Mouse (Mus musculus): ENCODE data around the gene Itfg2.
"Not testable (repeated sequence)": the region's sequence is repeated elsewhere in the genome, so short reads cannot be mapped to it uniquely, and the experiment has no call there.

The Itfg2 gene

DNA sequence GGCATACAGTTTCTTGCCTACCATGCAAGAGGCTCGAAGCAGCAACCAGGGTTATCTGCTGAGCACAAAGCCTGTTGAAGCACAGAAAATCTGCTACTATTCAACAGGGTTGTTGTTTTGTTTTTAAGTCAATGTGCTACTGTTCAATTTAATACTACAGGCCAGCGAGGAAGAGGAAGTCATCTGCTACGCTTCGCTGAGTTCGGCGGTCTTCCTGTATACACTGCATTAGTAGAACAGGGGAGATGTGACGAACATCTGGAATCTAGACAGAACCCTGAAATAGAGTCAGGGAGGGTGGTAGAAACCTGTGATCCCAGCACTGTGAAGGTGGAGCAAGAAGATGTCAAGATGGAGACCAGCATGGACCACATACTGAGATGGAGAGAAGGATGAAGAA is 41.0 kb downstream of the Itfg2 start:
- no peak for DNase-seq (ENCODE audit: low spot score in 2 of 2)

DNA sequence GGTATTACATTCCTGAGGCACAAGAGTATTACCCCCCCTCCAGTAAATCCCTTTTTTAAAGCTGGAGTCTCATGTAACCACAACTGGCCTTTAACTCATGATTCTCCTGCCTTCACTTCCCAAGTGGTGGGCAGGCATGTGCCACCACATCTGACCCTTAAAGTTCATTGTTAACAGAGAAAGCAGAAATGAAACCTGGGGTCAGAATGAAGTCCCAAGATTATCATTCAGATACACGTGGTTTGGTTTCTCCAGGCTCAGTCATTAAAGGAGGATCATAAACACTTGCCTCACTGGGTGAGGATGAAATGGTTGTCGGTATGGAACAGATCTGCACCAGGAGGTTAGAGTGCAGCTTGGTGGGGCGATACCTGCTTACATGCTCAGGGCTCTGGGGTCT is 43.5 kb downstream of the Itfg2 start:
- no peak for DNase-seq (ENCODE audit: low spot score in 2 of 2)

DNA sequence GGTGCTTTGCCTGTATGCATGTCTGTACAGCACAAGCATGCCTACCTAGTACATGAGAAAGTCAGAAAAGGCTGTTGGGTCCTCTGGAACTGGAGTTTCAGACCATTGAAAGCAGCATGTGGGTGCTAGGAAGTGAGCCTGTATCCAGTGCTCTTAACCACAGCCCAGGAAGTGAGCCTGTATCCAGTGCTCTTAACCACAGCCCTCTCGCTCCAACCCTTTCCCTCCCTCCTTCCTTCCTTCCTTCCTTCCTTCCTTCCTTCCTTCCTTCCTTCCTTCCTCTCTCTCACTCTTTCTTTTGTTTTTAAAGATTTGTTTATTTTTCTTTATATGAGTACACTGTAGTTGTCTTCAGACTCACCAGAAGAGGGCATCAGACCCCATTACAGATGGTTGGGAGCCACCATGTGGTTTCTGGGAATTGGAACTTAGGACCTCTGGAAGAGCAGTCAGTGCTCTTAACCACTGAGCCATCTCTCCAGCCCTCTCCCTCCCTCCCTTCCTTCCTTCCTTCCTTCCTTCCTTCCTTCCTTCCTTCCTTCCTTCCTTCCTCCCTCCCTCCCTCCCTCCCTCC is 44.0 kb downstream of the Itfg2 start:
- not testable (repeated sequence) for DNase-seq (ENCODE audit: low spot score in 2 of 2)

DNA sequence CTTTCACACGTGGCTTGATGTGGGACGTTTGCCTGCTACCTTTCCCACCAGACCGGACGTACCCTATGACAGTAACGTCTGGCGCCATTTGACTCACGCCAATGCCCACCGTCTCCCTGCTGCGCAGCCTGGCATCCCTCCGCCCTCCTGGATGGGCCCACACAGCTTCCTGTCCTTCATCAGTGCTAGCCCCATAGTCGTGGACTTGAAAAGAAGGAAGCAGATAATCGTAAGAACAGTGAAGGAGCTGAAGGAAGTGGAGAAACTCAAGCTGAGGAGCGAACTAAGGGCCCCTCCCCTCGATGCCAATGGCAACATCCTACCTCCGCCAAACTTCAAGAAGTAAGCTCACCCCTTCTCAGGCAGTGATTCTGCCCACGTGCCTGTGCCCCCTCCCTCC is 45.1 kb downstream of the Itfg2 start:
- no peak for DNase-seq (ENCODE audit: low spot score in 2 of 2)

DNA sequence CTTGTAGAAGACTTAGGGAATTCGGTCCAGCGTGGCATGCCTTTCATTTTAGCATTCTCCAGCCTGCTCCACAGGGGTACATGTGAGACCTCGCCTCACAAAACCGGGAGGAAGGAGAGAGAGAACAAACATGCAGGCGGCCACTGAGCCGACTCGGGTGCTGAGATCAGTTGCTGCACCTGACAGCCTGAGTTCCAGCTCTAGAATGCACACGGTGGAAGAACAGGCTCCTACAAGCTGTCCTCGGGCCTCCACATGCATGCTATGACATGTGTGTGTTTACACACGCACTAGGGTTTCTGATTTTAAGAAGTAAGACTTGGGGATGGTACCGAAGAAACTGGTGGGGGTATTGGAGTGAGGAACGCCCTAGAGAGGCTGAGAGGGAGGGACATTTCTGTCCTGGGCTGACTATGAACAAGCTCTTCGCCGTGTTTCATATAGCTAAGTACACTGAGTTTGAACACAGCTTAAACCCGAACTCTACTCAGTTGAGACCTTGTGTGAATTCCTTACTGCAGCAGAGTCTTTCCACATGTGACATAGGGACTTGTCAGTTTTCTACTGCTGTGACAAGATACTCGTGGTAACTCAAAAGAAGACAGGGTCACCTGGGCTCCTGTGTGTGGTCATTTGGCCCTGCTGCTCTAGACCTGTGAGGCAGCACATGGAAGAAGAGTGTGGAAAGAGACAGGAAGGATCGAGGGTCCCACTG is 48.2 kb downstream of the Itfg2 start:
- no peak for DNase-seq (ENCODE audit: low spot score in 2 of 2)

DNA sequence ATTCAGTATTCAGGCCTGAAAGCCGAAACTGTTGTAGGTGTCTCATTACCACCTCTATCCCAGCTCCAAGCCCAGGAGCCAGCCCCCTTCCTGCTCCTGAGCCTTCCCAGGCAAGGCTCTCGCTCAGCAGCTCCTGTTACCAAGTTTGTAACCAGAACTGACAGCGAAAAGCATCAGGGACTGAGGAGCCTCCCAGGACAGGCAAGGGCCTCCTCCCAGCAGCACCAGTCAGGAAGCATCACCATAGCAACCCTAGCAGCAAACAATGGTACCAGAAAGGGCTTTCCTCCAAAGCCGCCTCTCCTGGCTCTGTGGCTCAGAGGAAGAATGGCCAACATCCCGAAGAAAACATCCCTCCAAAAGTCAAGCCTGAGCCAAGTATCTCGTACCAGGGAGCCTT is 49.5 kb downstream of the Itfg2 start, which contains the start of the genes Tex52 and Gm44596:
Gene Tex52, plus strand, starts transcription at position 265 of the 400 bp plus-strand sequence.
Gene Gm44596, plus strand, starts transcription at position 312 of the 400 bp plus-strand sequence.
- DNase-seq (ENCODE audit: low spot score in 2 of 2) = peak in 1 of 2 experiments; percentile 34

DNA sequence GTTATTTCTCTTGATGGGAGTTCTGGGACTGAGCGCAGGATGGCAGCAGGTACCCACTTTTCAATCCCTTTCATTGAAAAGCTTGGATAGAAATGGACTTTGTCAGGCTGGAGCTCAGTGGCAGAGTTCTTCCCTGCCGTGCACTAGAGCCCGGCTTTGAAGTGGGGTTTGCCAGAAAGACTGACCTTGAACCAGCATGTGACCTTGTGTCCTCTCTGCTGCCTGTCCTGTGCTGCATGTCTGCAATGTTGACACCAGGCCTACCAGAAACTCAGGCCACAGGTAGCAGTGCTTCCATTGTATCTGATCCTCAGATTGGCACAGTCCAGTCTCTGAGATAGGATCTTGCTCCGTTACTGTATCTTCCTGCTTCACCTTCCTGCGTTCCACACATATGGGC is 54.7 kb downstream of the Itfg2 start:
- DNase-seq (ENCODE audit: low spot score in 2 of 2) = no peak

DNA sequence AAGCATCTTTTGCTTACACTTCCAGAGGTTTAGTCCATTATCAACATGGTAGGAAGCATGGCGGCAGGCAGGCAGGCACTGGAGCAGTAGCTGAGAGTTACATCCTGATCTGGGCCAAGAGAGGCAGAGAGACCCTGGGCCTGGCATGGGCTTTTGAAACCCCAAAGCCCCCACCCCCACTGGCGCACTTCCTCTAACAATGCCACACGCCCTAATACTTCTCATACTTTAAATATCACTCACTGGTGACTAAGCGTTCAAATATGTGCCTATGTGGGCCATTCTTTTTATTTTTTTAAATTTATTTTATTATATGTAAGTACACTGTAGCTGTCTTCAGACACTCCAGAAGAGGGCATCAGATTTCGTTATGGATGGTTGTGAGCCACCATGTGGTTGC is 58.3 kb downstream of the Itfg2 start:
- DNase-seq (ENCODE audit: low spot score in 2 of 2) = no peak

DNA sequence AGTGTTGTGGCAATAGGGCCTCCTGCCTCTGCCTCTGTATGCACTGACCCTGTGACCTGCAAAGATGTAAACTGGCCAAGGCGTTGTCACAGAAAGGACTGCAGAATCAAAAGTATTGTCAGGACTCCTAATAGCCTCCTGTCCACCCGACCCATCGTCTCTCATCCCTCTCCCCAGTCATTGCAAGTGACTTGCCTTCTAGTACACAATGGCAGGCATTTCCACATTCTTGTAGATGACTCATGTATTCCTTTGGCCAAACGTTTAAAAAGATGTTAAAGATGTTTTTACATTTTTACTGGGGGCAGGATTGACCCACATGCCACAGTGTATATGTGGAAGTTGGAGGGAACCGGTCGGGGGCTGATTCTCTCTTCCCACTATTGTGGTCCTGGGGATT is 60.0 kb downstream of the Itfg2 start:
- no peak for DNase-seq (ENCODE audit: low spot score in 2 of 2)

DNA sequence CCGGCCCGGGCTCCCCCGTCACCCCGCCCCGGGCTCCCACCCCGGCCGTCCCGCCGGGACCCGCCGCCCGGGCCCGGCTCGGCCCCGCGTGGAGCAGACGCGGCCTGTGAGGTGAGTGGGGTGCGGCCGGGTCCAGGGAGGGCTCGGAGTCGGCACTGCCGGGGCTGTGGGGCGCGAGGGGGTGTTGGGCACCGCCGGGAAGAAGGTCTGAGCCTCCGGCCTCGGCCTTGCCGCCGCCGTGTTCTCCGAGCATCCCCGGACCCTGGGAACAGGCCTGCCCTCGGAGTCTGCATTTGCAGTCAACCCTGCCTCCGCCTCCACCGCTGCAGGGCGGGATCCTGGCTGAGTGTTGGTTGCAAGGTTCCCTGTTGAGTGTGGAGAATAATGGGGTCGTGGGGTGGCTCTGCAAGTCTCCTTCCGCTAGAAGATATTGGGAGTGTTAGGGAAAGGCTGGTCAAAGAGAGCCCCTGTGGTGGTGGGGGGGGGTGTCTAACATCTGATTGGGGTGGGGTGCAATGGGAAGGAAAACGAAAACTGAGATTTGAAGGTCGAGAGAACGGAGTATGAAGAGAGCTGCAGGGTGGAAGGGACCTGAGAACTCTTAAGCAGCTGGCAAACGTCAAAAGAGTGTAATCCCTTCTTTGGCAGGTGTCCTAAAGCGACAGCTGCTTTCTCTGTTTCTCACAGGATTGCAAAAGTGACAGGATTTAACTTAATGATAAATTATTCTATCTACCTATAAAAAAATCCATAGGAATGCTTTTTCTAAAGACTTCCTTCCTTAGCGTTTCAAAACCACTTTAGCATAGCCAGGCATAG is 61.5 kb downstream of the Itfg2 start:
- no peak for DNase-seq (ENCODE audit: low spot score in 2 of 2)

DNA sequence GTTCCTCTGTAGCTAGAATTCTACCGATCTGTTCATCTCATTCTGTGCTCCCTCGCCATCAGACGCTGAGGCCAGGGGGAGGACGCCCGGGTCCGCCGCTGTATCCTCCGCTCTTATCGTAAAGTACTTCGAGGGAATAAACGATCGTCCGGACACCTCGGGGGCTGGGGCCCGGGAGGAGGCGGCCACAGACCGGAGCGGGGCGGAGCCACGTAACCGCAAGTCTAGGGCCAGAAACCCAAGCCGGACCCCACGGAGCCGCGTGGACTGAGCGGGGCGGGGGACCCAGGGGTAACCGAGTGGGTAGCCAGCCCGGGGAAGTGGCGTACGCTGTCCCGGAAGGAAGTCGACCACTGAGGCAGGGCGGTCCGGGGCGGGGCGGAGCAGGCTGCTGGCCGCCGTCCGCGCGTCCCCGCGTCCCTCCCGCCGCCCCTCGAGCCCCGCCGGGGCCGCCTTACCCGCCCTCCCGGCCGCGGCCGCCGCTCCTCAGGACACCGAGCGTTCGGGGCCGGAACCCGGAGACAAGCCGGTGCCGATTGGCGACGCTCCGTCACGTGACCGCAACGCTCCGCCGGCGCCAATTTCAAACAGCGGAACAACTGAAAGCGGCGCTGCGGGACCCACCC is 62.2 kb downstream of the Itfg2 start, which contains the start of the genes Rhno1 and Foxm1:
Gene Rhno1, minus strand, starts transcription at position 531 of the 626 bp plus-strand sequence.
Gene Foxm1, plus strand, starts transcription at position 587 of the 626 bp plus-strand sequence.
- DNase-seq (ENCODE audit: low spot score in 2 of 2) = peak; percentile 70 to 77

DNA sequence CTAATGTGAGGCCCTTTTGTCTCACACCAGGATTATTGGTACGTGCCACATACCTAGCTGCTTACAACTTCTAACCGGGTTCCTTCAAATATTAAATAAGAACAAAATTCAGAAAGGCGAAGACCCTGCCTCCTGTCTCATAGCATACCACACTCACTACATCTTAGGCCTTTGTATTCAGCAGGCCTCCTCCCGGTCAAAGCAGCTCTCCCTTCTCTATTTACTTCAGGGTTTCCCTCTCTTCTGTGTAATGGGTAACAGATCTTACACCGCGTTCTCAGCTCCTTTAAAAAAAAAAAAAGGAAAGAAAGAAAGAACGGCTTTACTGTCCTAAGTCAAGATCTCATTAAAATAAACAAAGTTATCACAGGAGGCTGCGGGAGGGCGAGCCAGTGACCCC is 62.8 kb downstream of the Itfg2 start:
- no peak for DNase-seq (ENCODE audit: low spot score in 2 of 2)
